Mouse (Mus musculus): ENCODE results near the gene Actg1. TPM values are rescaled to one million over a fixed set of nuclear protein-coding genes. Genes with fewer than 3 reads are reported as not detected.

Gene Actg1
- polyA plus RNA-seq, 1 experiment from 2014 or later: 1,134 TPM

DNA sequence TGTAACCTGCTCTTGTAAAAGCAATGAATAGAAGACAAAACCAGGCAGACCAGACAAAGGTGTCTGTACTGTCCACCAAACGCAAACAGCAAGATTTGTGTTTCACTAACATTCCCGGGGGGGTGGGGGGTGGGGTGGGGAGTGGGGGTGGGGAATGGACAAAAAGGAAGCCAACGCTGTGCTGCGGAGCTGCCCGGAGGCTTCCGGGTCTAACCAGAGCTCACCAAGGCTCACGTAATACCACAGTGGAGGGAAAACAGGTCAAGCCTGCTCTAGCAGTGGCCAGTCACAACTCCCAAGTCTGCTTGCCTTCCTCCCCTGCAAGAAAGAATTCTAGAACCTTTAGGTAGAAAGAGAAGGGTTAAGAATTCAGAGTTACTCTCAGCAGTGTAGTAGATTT lies 30.9 kb downstream of the Actg1 start:
- Histone ChIP-seq H3K27ac (ENCODE audit: low read length) (peak overlapping the region; percentile 99), H3K36me3 (ENCODE audit: control insufficient read depth, insufficient read depth) (no peaks in the 10 kb centered on the region), H3K9me3 (replicated peaks; ENCODE audit: control insufficient read depth, low read length) (no peaks in the 10 kb centered on the region), H3K27me3 (ENCODE audit: control insufficient read depth, insufficient read depth, low read length) (no peaks in the 10 kb centered on the region), H3K4me1 (ENCODE audit: control insufficient read depth, insufficient read depth, low read length) (peaks cover 22% of the 10 kb centered on the region), H3K9ac (ENCODE audit: low read length) (no peak overlapping the region), H3K4me3 (ENCODE audit: low read length) (no peak overlapping the region), H3K4me2 (ENCODE audit: low read depth, low read length) (peak overlapping the region; percentile 68; the same call in 1 of the 2 replicates)
- 76% methylated on average over 7 of the region's 7 CpGs for WGBS
- ATAC-seq (replicated peaks; ENCODE audit: extremely low read depth, insufficient read depth, low FRiP score): no peak

DNA sequence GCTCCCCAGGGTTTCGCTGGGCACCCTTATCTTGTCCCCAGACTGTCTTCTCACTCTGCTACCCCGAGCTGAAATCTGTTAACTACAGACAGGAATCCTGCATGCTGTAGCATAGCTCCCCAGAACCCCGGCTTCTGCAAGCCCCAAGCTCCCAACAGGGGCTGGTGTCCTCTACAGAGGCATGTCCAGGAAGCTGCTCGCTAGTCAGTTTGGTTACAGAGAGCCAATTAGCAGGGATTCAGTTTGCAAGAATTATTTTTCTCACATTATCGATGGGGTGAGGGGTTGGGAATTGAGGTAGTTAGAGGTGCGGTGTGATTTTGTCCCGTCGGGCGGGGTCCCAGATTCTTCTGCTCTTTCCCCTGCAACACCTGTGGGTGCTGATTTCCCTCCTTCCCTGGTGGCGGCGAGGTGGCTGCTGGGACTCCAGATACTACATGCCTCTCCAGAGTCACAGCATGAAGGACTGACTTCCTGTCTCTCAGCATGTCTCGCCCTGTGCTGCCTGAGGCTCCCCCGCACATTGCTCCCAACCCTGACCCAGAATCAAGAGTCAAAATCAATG lies 31.6 kb downstream of the Actg1 start:
- peak overlapping the region; percentile 61 for H3K4me3 ChIP-seq (ENCODE audit: low read length)
- H3K9ac ChIP-seq (ENCODE audit: low read length): peak overlapping the region; percentile 87
- 7% methylated on average over 13 of the region's 13 CpGs for WGBS
- no peaks in the 10 kb centered on the region for H3K36me3 ChIP-seq (ENCODE audit: control insufficient read depth, insufficient read depth)
- peaks cover 23% of the 10 kb centered on the region for H3K4me1 ChIP-seq (ENCODE audit: control insufficient read depth, insufficient read depth, low read length)
- no peaks in the 10 kb centered on the region for H3K27me3 ChIP-seq (ENCODE audit: control insufficient read depth, insufficient read depth, low read length)
- peak overlapping the region; percentile 68 for H3K4me2 ChIP-seq (ENCODE audit: low read depth, low read length)
- no peaks in the 10 kb centered on the region for H3K9me3 ChIP-seq (replicated peaks; ENCODE audit: control insufficient read depth, low read length)
- peak; percentile 29 for ATAC-seq (replicated peaks; ENCODE audit: extremely low read depth, insufficient read depth, low FRiP score)
- H3K27ac ChIP-seq (ENCODE audit: low read length): peak overlapping the region; percentile 99

DNA sequence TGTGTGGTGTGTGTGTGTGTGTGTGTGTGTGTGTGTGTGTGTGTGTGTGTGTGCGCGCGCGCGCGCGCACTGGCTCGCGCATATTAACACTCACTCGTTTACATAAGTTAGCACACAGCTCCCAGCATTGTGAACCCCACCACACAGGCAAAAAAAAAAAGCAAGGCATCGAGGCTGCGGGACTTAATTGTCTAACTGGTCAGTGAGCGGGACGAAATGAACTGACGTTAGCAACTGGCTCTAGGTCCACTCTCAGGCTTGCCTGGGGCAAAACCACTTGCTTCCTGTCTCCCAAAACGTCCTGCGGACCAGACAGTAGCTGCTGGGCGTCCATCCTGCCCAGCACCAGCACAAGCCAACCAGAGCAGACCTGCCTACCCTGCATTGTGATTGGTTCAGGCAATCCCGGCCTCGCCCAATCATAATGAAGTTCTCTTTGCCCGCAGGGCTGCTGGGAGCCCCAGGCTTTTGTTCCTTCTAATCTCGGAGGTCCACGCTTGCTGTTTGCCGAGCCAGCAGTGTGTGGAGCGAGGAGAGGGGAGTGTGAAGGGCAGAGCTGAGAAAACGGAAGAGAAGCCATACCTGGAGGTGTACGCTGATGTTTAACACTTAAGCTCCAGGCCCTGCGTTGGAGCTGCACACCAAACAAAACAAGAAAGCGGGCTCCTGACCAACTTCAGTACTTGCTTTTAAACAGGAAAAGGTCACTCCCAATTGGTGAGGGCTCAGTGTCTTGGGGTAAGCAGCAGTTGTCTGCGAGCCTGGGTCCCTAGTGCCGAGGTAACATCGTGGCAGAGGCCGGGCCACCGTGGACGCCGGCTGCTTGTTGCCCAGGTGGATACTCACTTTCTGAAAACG lies 32.3 kb downstream of the Actg1 start:
- Histone ChIP-seq H3K27me3 (ENCODE audit: control insufficient read depth, insufficient read depth, low read length) (no peaks in the 10 kb centered on the region), H3K9ac (ENCODE audit: low read length) (peak overlapping the region; percentile 87), H3K4me3 (ENCODE audit: low read length) (peak overlapping the region; percentile 61), H3K27ac (ENCODE audit: low read length) (peak overlapping the region; percentile 99), H3K9me3 (replicated peaks; ENCODE audit: control insufficient read depth, low read length) (no peaks in the 10 kb centered on the region), H3K4me2 (ENCODE audit: low read depth, low read length) (peak overlapping the region; percentile 68), H3K36me3 (ENCODE audit: control insufficient read depth, insufficient read depth) (no peaks in the 10 kb centered on the region), H3K4me1 (ENCODE audit: control insufficient read depth, insufficient read depth, low read length) (peaks cover 30% of the 10 kb centered on the region)
- ATAC-seq (replicated peaks; ENCODE audit: extremely low read depth, insufficient read depth, low FRiP score): peak; percentile 97
- 3% methylated on average over 37 of the region's 37 CpGs for WGBS

DNA sequence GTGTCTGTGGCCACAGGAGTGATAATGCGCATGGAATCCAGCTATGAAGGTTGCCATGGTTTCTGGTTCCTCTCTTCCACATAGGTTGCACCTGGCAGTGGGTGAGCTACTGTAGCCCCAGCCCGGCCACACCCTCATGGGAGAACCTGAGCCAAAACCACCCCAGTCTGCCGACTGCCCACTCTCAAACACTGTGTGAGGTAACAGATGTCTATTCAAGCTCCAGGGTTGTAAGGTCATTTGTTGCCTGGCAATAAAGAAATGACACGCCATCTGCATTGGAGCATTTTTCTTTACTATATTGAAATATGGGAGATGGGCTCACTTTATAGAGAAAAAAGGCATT lies 33.0 kb downstream of the Actg1 start:
- H3K9ac ChIP-seq (ENCODE audit: low read length): peak overlapping the region; percentile 87
- 35% methylated on average over 4 of the region's 4 CpGs for WGBS
- ATAC-seq (replicated peaks; ENCODE audit: extremely low read depth, insufficient read depth, low FRiP score): no peak
- peak overlapping the region; percentile 68 for H3K4me2 ChIP-seq (ENCODE audit: low read depth, low read length)
- H3K27me3 ChIP-seq (ENCODE audit: control insufficient read depth, insufficient read depth, low read length): no peaks in the 10 kb centered on the region
- peak overlapping the region; percentile 99 for H3K27ac ChIP-seq (ENCODE audit: low read length)
- H3K4me1 ChIP-seq (ENCODE audit: control insufficient read depth, insufficient read depth, low read length): peaks cover 33% of the 10 kb centered on the region
- no peaks in the 10 kb centered on the region for H3K9me3 ChIP-seq (replicated peaks; ENCODE audit: control insufficient read depth, low read length)
- H3K4me3 ChIP-seq (ENCODE audit: low read length): peak overlapping the region; percentile 61
- no peaks in the 10 kb centered on the region for H3K36me3 ChIP-seq (ENCODE audit: control insufficient read depth, insufficient read depth)

DNA sequence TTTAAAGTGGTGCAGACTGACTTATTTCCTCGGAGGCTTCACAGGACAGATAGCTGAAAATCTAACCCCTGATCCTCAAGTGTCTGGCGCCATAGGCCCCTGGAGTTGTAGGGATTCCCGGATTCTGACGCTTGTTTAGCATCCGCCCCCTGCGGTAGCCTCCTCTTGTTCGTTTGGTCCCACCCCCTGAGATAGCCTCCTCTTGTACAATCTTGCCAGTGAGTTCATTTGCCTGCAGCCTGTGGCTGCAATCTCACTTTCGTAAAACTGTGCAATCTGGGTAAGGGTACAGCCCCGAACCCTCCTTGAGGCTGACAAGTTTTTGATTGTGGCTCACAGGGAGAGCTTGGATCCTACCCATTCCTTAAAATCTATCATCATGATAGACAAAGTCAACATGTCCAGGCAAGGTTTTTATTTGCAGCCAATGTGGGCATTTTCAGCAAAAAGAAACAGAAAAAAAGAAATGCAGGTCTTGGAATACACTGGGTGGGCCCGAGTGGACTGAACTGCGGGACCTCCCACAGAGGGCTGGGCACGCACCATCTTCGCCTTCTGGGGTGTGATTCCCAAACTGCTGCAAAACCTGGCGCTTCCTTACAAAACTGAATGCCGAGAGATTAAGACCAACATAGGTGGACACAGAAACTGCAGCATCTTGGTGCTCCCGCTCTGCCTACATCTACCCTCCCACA lies 33.5 kb downstream of the Actg1 start:
- Histone ChIP-seq H3K4me1 (ENCODE audit: control insufficient read depth, insufficient read depth, low read length) (peaks cover 37% of the 10 kb centered on the region), H3K9ac (ENCODE audit: low read length) (peak overlapping the region; percentile 87)
- 58% methylated on average over 16 of the region's 16 CpGs for WGBS

DNA sequence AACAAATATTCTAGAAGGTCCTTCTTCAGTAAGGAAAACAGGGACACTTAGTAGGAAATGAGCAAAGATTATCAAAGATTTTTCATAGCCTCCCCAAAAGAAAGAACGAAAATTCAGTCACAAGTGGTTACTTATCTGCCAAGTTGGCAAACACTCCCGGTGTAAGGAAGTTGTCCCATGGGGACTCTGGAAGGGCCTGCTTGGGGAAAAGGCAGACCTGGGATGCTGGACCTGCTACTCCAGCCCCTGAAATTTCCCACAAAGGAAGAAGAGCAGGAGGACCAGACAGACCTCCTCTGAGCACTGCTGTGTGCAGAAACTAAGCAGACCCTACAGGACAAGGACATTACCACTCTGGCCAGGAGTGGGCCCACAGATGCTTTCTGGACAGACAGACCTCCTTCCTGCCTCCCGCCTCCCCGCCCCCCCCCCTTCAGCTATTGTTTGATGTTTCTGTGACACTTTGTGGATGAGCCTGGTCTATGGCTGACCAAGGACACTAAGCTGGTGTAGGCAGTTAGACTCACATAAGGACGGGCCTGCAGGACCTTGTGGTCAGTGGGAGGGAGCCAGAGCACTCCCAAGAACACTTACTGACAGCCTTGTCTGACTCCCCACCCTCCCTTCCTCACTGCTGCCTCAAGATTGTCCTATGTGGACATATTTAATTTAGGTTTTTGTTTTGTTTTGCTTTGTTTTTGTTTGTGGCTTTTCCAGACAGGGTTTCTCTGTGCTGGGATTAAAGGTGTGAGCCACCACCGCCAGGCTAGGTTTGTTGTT lies 34.2 kb downstream of the Actg1 start:
- no peak for ATAC-seq (replicated peaks; ENCODE audit: extremely low read depth, insufficient read depth, low FRiP score)
- H3K4me1 ChIP-seq (ENCODE audit: control insufficient read depth, insufficient read depth, low read length): peaks cover 37% of the 10 kb centered on the region
- H3K9me3 ChIP-seq (replicated peaks; ENCODE audit: control insufficient read depth, low read length): no peaks in the 10 kb centered on the region
- no peak overlapping the region for H3K4me2 ChIP-seq (ENCODE audit: low read depth, low read length)
- H3K27me3 ChIP-seq (ENCODE audit: control insufficient read depth, insufficient read depth, low read length): no peaks in the 10 kb centered on the region
- no peak overlapping the region for H3K27ac ChIP-seq (ENCODE audit: low read length)
- H3K36me3 ChIP-seq (ENCODE audit: control insufficient read depth, insufficient read depth): no peaks in the 10 kb centered on the region
- H3K4me3 ChIP-seq (ENCODE audit: low read length): no peak overlapping the region
- 57% methylated on average over 6 of the region's 6 CpGs for WGBS
- no peak overlapping the region; the same call in 1 of the 2 replicates for H3K9ac ChIP-seq (ENCODE audit: low read length)

More for the DNA sequence above, 33.5 kb downstream of the Actg1 start:
- Histone ChIP-seq H3K27me3 (ENCODE audit: control insufficient read depth, insufficient read depth, low read length) (no peaks in the 10 kb centered on the region), H3K27ac (ENCODE audit: low read length) (peak overlapping the region; percentile 99), H3K4me2 (ENCODE audit: low read depth, low read length) (peak overlapping the region; percentile 68), H3K9me3 (replicated peaks; ENCODE audit: control insufficient read depth, low read length) (no peaks in the 10 kb centered on the region), H3K4me3 (ENCODE audit: low read length) (no peak overlapping the region), H3K36me3 (ENCODE audit: control insufficient read depth, insufficient read depth) (no peaks in the 10 kb centered on the region)
- ATAC-seq (replicated peaks; ENCODE audit: extremely low read depth, insufficient read depth, low FRiP score): no peak

DNA sequence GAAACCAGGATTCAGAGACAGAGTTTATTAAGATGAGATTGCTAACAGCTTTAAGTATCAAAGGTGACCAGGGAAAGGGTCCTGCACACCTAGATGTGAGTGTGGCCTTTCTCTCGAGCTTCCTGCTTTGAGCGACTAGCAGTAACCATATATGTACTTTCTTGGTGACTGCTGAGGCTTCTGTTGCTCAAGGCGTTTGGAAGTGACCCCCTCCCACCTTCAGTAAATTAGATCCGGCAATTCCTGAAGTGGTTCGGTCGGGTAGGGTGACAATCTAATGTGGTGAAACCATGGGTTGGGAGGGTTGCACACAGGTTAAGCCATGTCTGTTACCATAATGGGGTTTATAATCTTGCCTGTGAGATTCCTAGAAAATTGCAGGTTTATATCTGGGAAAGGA lies 36.3 kb downstream of the Actg1 start:
- WGBS: 78% methylated on average over 6 of the region's 6 CpGs
- Histone ChIP-seq H3K4me1 (ENCODE audit: control insufficient read depth, insufficient read depth, low read length) (peaks cover 40% of the 10 kb centered on the region), H3K4me2 (ENCODE audit: low read depth, low read length) (no peak overlapping the region), H3K9ac (ENCODE audit: low read length) (no peak overlapping the region), H3K9me3 (replicated peaks; ENCODE audit: control insufficient read depth, low read length) (no peaks in the 10 kb centered on the region), H3K36me3 (ENCODE audit: control insufficient read depth, insufficient read depth) (no peaks in the 10 kb centered on the region), H3K27me3 (ENCODE audit: control insufficient read depth, insufficient read depth, low read length) (no peaks in the 10 kb centered on the region), H3K27ac (ENCODE audit: low read length) (0 out of 2 replicates have a peak overlapping the region, but pooled peaks have one; percentile 1), H3K4me3 (ENCODE audit: low read length) (no peak overlapping the region)
- no peak for ATAC-seq (replicated peaks; ENCODE audit: extremely low read depth, insufficient read depth, low FRiP score)

DNA sequence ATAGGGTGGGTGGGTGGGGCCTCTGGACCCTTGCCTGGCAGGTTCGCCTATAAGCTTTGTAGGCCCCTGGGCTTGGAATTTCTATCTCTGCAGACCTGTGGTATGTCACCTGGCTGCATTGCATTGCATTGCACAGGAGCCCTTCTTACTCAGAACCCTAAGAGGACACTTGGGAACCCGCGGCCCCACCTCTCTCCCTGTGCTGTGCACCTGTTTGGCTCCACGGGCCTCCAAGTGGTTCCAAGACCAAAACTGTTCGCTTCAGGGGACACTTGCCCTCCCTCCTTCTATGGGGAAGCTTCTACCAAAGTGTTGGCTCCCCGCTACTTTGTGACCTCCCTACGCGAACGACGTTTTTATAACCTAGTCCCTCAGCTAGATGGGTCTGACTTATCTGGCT lies 36.8 kb downstream of the Actg1 start:
- peaks cover 41% of the 10 kb centered on the region for H3K4me1 ChIP-seq (ENCODE audit: control insufficient read depth, insufficient read depth, low read length)
- peak overlapping the region; percentile 94 for H3K4me2 ChIP-seq (ENCODE audit: low read depth, low read length)
- WGBS: 64% methylated on average over 10 of the region's 10 CpGs
- peak overlapping the region; percentile 84 for H3K9ac ChIP-seq (ENCODE audit: low read length)
- no peak for ATAC-seq (replicated peaks; ENCODE audit: extremely low read depth, insufficient read depth, low FRiP score)
- H3K27me3 ChIP-seq (ENCODE audit: control insufficient read depth, insufficient read depth, low read length): no peaks in the 10 kb centered on the region
- H3K9me3 ChIP-seq (replicated peaks; ENCODE audit: control insufficient read depth, low read length): no peaks in the 10 kb centered on the region
- H3K36me3 ChIP-seq (ENCODE audit: control insufficient read depth, insufficient read depth): no peaks in the 10 kb centered on the region
- peak overlapping the region; percentile 61 for H3K4me3 ChIP-seq (ENCODE audit: low read length)
- peak overlapping the region; percentile 92 for H3K27ac ChIP-seq (ENCODE audit: low read length)
